Mouse (Mus musculus): ENCODE data around the gene Cd320. TPM values are rescaled to one million over a fixed set of nuclear protein-coding genes. Genes with fewer than 3 reads are reported as not detected.
"Not testable (repeated sequence)": the region's sequence is repeated elsewhere in the genome, so short reads cannot be mapped to it uniquely, and the experiment has no call there.

Cd320 gene
- polyA plus RNA-seq, 1 experiment from 2014 or later: 39.3 TPM

GRCm38 (mm10) chr17:33844196-33844595 lies 1.3 kb downstream of the Cd320 start:
- Histone ChIP-seq H3K27me3 (replicated peaks; ENCODE audit: insufficient read depth, low read length) (no peaks in the 10 kb centered on the region), H3K27ac (ENCODE audit: low read length) (no peak overlapping the region), H3K9me3 (ENCODE audit: low read length) (no peaks in the 10 kb centered on the region), H3K4me1 (ENCODE audit: insufficient read depth, low read depth, low read length) (no peaks in the 10 kb centered on the region), H3K9ac (replicated peaks; ENCODE audit: low read depth) (no peak overlapping the region), H3K36me3 (ENCODE audit: insufficient read depth, low read length) (no peaks in the 10 kb centered on the region; the same call in 1 of the 2 replicates), H3K4me2 (replicated peaks; ENCODE audit: low read depth, low read length) (no peak overlapping the region), H3K4me3 (ENCODE audit: low read depth, low read length) (no peak overlapping the region)
- TF ChIP-seq CTCF (IDR thresholded peaks at IDR 0.05) (no peak), EP300 (IDR thresholded peaks at IDR 0.05) (no peak)
- DNase-seq (ENCODE audit: low spot score): no peak
- ATAC-seq: no peak
- WGBS: 55% methylated on average over 1 of the region's 1 CpGs

- Histone ChIP-seq H3K4me1 (ENCODE audit: insufficient read depth, low read depth, low read length) (no peaks in the 10 kb centered on the region), H3K27me3 (replicated peaks; ENCODE audit: insufficient read depth, low read length) (no peaks in the 10 kb centered on the region), H3K27ac (ENCODE audit: low read length) (no peak overlapping the region), H3K9ac (replicated peaks; ENCODE audit: low read depth) (no peak overlapping the region), H3K4me3 (ENCODE audit: low read depth, low read length) (no peak overlapping the region), H3K9me3 (ENCODE audit: low read length) (no peaks in the 10 kb centered on the region), H3K4me2 (replicated peaks; ENCODE audit: low read depth, low read length) (no peak overlapping the region), H3K36me3 (ENCODE audit: insufficient read depth, low read length) (no peaks in the 10 kb centered on the region; the same call in 1 of the 2 replicates)
- TF ChIP-seq EP300 (IDR thresholded peaks at IDR 0.05) (no peak), CTCF (IDR thresholded peaks at IDR 0.05) (no peak)
- no peak for DNase-seq (ENCODE audit: low spot score)
- WGBS: 76% methylated on average over 8 of the region's 8 CpGs
- no peak for ATAC-seq
Observed at GRCm38 (mm10) chr17:33848139-33848538, 5.2 kb downstream of the Cd320 start.

GRCm38 (mm10) chr17:33851331-33851730 lies 8.4 kb downstream of the Cd320 start:
- H3K4me2 ChIP-seq (replicated peaks; ENCODE audit: low read depth, low read length): no peak overlapping the region
- H3K9ac ChIP-seq (replicated peaks; ENCODE audit: low read depth): no peak overlapping the region
- H3K27ac ChIP-seq (ENCODE audit: low read length): no peak overlapping the region
- no peaks in the 10 kb centered on the region for H3K9me3 ChIP-seq (ENCODE audit: low read length)
- DNase-seq (ENCODE audit: low spot score) (no peak), ATAC-seq (no peak)
- H3K4me3 ChIP-seq (ENCODE audit: low read depth, low read length): no peak overlapping the region
- H3K36me3 ChIP-seq (ENCODE audit: insufficient read depth, low read length): no peaks in the 10 kb centered on the region; the same call in 1 of the 2 replicates
- no peak for TF ChIP-seq EP300 (IDR thresholded peaks at IDR 0.05)
- no peak for TF ChIP-seq CTCF (IDR thresholded peaks at IDR 0.05)
- no peaks in the 10 kb centered on the region for H3K27me3 ChIP-seq (replicated peaks; ENCODE audit: insufficient read depth, low read length)
- H3K4me1 ChIP-seq (ENCODE audit: insufficient read depth, low read depth, low read length): no peaks in the 10 kb centered on the region
- 26% methylated on average over 1 of the region's 1 CpGs for WGBS

GRCm38 (mm10) chr17:33857816-33858215 lies 14.9 kb downstream of the Cd320 start:
- TF ChIP-seq EP300 (IDR thresholded peaks at IDR 0.05) (no peak), CTCF (IDR thresholded peaks at IDR 0.05) (no peak)
- no peaks in the 10 kb centered on the region for H3K9me3 ChIP-seq (ENCODE audit: low read length)
- no peak overlapping the region for H3K4me2 ChIP-seq (replicated peaks; ENCODE audit: low read depth, low read length)
- no peaks in the 10 kb centered on the region for H3K27me3 ChIP-seq (replicated peaks; ENCODE audit: insufficient read depth, low read length)
- H3K36me3 ChIP-seq (ENCODE audit: insufficient read depth, low read length): no peaks in the 10 kb centered on the region
- H3K4me1 ChIP-seq (ENCODE audit: insufficient read depth, low read depth, low read length): no peaks in the 10 kb centered on the region
- WGBS: 83% methylated on average over 4 of the region's 4 CpGs
- H3K27ac ChIP-seq (ENCODE audit: low read length): no peak overlapping the region
- ATAC-seq (no peak), DNase-seq (ENCODE audit: low spot score) (no peak)
- H3K4me3 ChIP-seq (ENCODE audit: low read depth, low read length): no peak overlapping the region
- H3K9ac ChIP-seq (replicated peaks; ENCODE audit: low read depth): no peak overlapping the region

GRCm38 (mm10) chr17:33865330-33866030 lies 22.6 kb downstream of the Cd320 start:
- no peak overlapping the region for H3K27ac ChIP-seq (ENCODE audit: low read length)
- H3K4me1 ChIP-seq (ENCODE audit: insufficient read depth, low read depth, low read length): no peaks in the 10 kb centered on the region
- peak; percentile 75 for TF ChIP-seq CTCF (IDR thresholded peaks at IDR 0.05)
- no peak for TF ChIP-seq EP300 (IDR thresholded peaks at IDR 0.05)
- ATAC-seq (peak; percentile 61), DNase-seq (ENCODE audit: low spot score) (peak; percentile 71)
- no peaks in the 10 kb centered on the region for H3K36me3 ChIP-seq (ENCODE audit: insufficient read depth, low read length)
- no peaks in the 10 kb centered on the region for H3K27me3 ChIP-seq (replicated peaks; ENCODE audit: insufficient read depth, low read length)
- H3K4me3 ChIP-seq (ENCODE audit: low read depth, low read length): no peak overlapping the region
- H3K4me2 ChIP-seq (replicated peaks; ENCODE audit: low read depth, low read length): no peak overlapping the region; the same call in 1 of the 2 replicates
- no peak overlapping the region for H3K9ac ChIP-seq (replicated peaks; ENCODE audit: low read depth)
- WGBS: 24% methylated on average over 8 of the region's 9 CpGs
- no peaks in the 10 kb centered on the region for H3K9me3 ChIP-seq (ENCODE audit: low read length)

- H3K27ac ChIP-seq (ENCODE audit: low read length); H3K9ac ChIP-seq (replicated peaks; ENCODE audit: low read depth); ATAC-seq; H3K27me3 ChIP-seq (replicated peaks; ENCODE audit: insufficient read depth, low read length); H3K4me1 ChIP-seq (ENCODE audit: insufficient read depth, low read depth, low read length); H3K36me3 ChIP-seq (ENCODE audit: insufficient read depth, low read length); H3K9me3 ChIP-seq (ENCODE audit: low read length); H3K4me3 ChIP-seq (ENCODE audit: low read depth, low read length); H3K4me2 ChIP-seq (replicated peaks; ENCODE audit: low read depth, low read length); DNase-seq (ENCODE audit: low spot score): not testable (repeated sequence)
- WGBS: 83% methylated on average over 3 of the region's 12 CpGs
Observed at GRCm38 (mm10) chr17:33873537-33873936, 30.6 kb downstream of the Cd320 start, which contains the start of gene Gm7029. Gene Gm7029, plus strand, starts transcription at chr17:33873837.
